Mouse (Mus musculus) liver, embryonic 16.5 days (tissue): ENCODE data around the gene Gamt. TPM values are rescaled to one million over a fixed set of nuclear protein-coding genes. Genes with fewer than 3 reads are reported as not detected.

Experiments
- ATAC-seq: fragments of 200-750 bp; cut with Nextera tagmentation; 2 replicates; pipeline ENCODE4 v1.8.0; 2017; ENCODE audit warnings: low read depth, mild to moderate bottlenecking, moderate number of reproducible peaks, moderate library complexity
- H3K27ac ChIP-seq: fragments of 300-500 bp; sonication (generic); 2 replicates; pipeline ENCODE4 v1.5.1; 2014; ENCODE audit warnings: mild to moderate bottlenecking, low read length
- H3K27me3 ChIP-seq: fragments of 300-500 bp; sonication (generic); 2 replicates; pipeline ENCODE4 v1.6.1; 2014; ENCODE audit warnings: low read depth, low read length, mixed read lengths; ENCODE audit not compliant: control insufficient read depth, insufficient read depth
- H3K36me3 ChIP-seq: fragments of 300-500 bp; sonication (generic); 2 replicates; pipeline ENCODE4 v1.6.1; 2014; ENCODE audit warnings: mild to moderate bottlenecking; ENCODE audit not compliant: control insufficient read depth, insufficient read depth
- H3K4me1 ChIP-seq: fragments of 300-500 bp; sonication (generic); 2 replicates; pipeline ENCODE4 v1.6.1; 2014; ENCODE audit warnings: low read depth, low read length, mixed read lengths; ENCODE audit not compliant: control insufficient read depth
- H3K4me2 ChIP-seq: fragments of 300-500 bp; sonication (generic); 2 replicates; pipeline ENCODE4 v1.6.1; 2014; ENCODE audit warnings: low read depth, low read length, mixed read lengths
- H3K4me3 ChIP-seq: fragments of 300-500 bp; sonication (generic); 2 replicates; pipeline ENCODE4 v1.5.1; 2014; ENCODE audit warnings: low read depth, mild to moderate bottlenecking, low read length
- H3K9ac ChIP-seq: fragments of 300-500 bp; sonication (generic); 2 replicates; pipeline ENCODE4 v1.6.1; 2014; ENCODE audit warnings: low read depth, low read length
- H3K9me3 ChIP-seq: fragments of 300-500 bp; sonication (generic); replicated peaks from 2 replicates; pipeline ENCODE4 v1.6.1; 2016; ENCODE audit warnings: low read length; ENCODE audit not compliant: control insufficient read depth
- WGBS: fragments of 180-500 bp; shearing (Covaris S2); extraction: QIAGEN DNeasy Blood & Tissue Kit; methylation state at CpG from one replicate; pipeline ENCODE4 v1.1.7; 2014; ENCODE audit not compliant: insufficient replicate concordance; 5-methylcytosine and 5-hydroxymethylcytosine counted together
- polyA plus RNA-seq: library from polyadenylated mRNA; unstranded; fragments of >200 nt; fragmentation: Nextera tagmentation; extraction: Ambion mirVana; gene quantifications from 2 replicates; pipeline ENCODE4 v1.2.1, GENCODE M21; 2015

The Gamt gene
- polyA plus RNA-seq: 138 and 166 TPM in 2 replicates

DNA sequence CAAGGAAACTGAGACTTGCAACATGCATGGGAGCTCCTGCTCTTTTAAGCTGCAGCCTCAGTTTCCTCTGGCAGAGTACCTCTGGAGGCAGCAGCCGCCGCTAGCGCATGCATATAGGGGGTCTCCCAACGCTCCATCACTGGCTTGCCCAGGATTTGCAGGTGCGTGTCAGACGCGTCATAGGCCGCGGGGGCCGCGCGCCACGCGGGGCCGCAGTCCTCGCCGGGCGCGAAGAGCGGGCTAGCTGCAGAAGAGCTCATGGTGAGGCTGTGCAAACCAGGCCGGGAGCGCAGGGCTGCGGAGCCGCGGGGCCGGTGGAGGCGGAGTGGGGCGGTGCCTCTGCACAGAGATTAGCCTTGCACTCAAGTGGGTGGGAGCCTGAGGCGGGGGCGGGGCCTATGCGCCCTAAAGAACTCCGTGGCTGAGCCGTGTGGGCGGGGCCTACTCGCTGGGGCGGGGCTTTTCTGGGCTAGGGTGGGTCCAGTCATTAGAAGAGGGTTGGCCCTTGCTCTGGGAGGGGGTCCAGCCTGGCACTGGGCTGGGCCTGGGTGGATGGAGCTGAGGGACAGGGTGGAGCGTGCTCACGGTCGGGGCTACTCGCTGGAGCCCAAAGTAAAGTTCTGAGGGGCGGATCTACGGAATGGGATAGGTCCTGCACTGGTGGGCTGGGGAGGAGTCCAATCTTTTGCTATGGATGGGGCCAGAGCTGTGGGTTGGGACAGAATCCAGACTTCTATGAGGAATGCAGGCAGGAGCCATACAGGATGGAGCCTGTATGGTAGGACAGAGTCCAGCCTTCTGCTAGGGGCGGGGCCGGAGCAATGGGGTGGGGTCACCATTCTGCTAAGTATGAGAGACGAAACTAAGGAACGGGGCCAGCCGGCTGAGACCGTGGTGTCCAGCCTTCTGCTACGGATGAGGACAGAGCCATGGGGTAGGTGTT is at the start of gene Gamt, which contains the start of gene Dazap1:
Gene Gamt (minus strand): TSS at position 371 of the 943 bp plus-strand sequence.
Gene Dazap1 (plus strand): TSS at position 845 of the 943 bp plus-strand sequence.
- Histone ChIP-seq H3K4me2 (peak within 1 kb of the TSS; percentile 81), H3K27me3 (no peaks in the 10 kb centered on the region), H3K4me1 (peaks cover 51% of the 10 kb centered on the region), H3K9ac (peak within 1 kb of the TSS; percentile 74), H3K9me3 (no peaks in the 10 kb centered on the region), H3K27ac (peak within 1 kb of the TSS; percentile 95), H3K4me3 (peak within 1 kb of the TSS; percentile 64), H3K36me3 (peaks cover 8% of the 10 kb centered on the region)
- under 1% methylated on average over 49 of the region's 49 CpGs for WGBS
- ATAC-seq: peak; percentile 72

DNA sequence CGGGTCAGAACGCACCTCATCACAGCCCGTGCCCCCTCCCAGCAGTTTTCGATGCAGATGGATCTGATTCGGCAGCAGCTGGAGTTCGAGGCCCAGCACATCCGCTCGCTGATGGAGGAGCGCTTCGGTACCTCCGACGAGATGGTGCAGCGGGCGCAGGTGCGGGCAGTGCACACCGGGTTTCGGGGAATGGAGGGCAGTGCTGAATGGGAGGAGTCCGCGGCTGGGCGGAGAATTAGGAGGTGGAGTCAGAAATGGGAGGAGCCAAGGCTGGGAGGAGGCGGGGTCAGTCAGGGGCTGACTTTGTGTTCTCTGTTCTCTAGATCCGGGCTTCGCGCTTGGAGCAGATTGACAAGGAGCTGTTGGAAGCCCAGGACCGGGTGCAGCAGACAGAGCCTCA is 44.0 kb upstream of the Gamt start:
- ATAC-seq: peak; percentile 53
- H3K4me2 ChIP-seq: peak overlapping the region; percentile 17; the same call in 1 of the 2 replicates
- H3K27me3 ChIP-seq: peaks cover 78% of the 10 kb centered on the region
- WGBS: 4% methylated on average over 25 of the region's 25 CpGs
- H3K4me3 ChIP-seq: 0 out of 2 replicates have a peak overlapping the region, but pooled peaks have one; percentile 7
- no peak overlapping the region for H3K9ac ChIP-seq
- H3K36me3 ChIP-seq: no peaks in the 10 kb centered on the region
- peaks cover 6% of the 10 kb centered on the region for H3K4me1 ChIP-seq
- H3K9me3 ChIP-seq: no peaks in the 10 kb centered on the region
- H3K27ac ChIP-seq: no peak overlapping the region

DNA sequence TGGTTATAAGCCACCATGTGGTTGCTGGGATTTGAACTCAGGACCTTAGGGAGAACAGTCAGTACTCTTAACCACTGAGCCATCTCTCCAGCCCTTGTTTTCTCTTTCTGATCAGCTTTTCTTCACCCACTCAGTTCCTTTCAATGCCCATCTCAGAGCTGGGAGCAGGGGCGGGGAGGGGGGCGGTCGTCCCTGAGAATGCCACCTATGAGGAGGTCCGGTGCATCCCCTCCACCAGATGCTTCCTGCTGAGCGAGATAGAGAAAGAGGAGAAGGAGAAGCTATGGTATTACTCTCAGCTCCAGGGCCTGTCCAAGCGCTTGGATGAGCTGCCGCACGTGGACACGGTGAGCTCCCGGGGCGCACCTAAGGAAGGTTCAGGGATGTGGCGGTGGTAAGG is 43.6 kb upstream of the Gamt start:
- H3K27ac ChIP-seq: no peak overlapping the region
- ATAC-seq: peak; percentile 7; the same call in 1 of the 2 replicates
- peaks cover 6% of the 10 kb centered on the region for H3K4me1 ChIP-seq
- 0 out of 2 replicates have a peak overlapping the region, but pooled peaks have one; percentile 7 for H3K4me3 ChIP-seq
- no peaks in the 10 kb centered on the region for H3K9me3 ChIP-seq
- 6% methylated on average over 12 of the region's 12 CpGs for WGBS
- no peaks in the 10 kb centered on the region for H3K36me3 ChIP-seq
- H3K4me2 ChIP-seq: peak overlapping the region; percentile 17; the same call in 1 of the 2 replicates
- H3K27me3 ChIP-seq: peaks cover 81% of the 10 kb centered on the region
- no peak overlapping the region for H3K9ac ChIP-seq

DNA sequence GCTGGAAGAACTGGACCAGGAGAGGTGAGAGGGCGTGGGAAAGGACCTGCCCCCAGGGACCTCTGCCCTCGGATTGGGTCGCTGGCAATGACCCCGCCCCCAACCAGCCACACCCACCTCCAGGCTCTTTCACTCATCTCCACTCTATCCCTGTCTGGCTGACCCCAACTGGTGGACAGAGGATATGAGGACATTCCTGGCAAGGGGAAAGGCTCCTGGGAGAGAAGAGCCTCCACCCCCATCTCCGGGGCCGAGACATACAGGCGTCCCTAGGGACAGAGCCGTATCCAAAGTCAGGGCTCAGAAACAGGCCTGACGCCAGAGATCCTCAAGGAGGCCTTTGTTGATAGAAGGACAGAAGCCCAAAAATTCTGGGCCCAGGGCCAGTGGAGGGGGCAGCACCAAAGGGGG is 41.7 kb upstream of the Gamt start:
- Histone ChIP-seq H3K9me3 (no peaks in the 10 kb centered on the region), H3K4me3 (no peak overlapping the region), H3K27ac (no peak overlapping the region), H3K36me3 (no peaks in the 10 kb centered on the region), H3K4me1 (peaks cover 6% of the 10 kb centered on the region), H3K4me2 (no peak overlapping the region), H3K27me3 (peaks cover 89% of the 10 kb centered on the region), H3K9ac (no peak overlapping the region)
- ATAC-seq: peak; percentile 61
- 28% methylated on average over 9 of the region's 9 CpGs for WGBS

GRCm38 (mm10) chr10:80302082-80302355 is 41.2 kb upstream of the Gamt start:
- Histone ChIP-seq H3K4me1 (peaks cover 6% of the 10 kb centered on the region), H3K9ac (no peak overlapping the region), H3K36me3 (no peaks in the 10 kb centered on the region), H3K27me3 (peaks cover 91% of the 10 kb centered on the region), H3K9me3 (no peaks in the 10 kb centered on the region), H3K4me3 (no peak overlapping the region), H3K4me2 (no peak overlapping the region), H3K27ac (no peak overlapping the region)
- 59% methylated on average over 5 of the region's 5 CpGs for WGBS
- ATAC-seq: no peak

DNA sequence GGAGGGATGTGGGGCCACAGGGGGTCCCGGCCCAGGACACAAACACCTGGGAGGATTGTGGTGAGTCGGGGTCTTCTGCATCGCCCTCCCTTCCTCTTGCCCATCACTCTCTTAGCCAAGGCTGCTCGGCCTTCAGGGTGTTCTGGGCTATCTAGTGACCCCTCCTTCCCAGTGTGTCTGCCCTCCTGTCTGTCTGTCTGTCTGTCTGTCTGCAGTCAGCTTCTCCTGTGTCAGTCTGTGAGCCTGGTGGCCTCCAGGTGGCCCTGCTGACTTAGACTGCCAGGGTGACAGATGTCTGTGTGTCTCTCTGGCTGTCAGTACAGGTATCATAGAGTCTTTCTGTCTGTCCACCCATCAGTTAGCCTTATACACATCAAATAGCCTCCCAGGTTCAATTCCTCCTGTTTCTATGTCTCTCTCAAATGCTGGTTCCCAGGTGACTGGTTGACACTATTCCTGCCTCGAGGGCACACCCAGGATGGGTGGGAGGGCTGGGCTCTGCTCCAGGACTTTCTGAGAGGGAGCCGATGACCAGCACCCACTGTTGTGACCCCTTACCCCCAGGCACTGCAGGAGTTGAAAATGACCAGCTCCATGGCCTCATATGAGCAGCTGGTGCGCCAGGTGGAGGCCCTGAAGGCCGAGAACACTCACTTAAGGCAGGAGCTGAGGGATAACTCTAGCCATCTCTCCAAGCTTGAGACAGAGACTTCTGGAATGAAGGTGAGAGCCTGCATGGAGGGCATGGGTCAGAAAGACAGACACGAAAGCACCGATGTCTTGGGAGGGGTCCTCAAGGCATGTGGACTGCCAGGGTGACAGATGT is 40.7 kb upstream of the Gamt start:
- 49% methylated on average over 10 of the region's 10 CpGs for WGBS
- H3K4me2 ChIP-seq: no peak overlapping the region
- H3K27ac ChIP-seq: no peak overlapping the region
- H3K27me3 ChIP-seq: peaks cover 95% of the 10 kb centered on the region
- no peak overlapping the region for H3K9ac ChIP-seq
- H3K4me3 ChIP-seq: no peak overlapping the region
- no peak for ATAC-seq
- H3K36me3 ChIP-seq: no peaks in the 10 kb centered on the region
- no peaks in the 10 kb centered on the region for H3K9me3 ChIP-seq
- peaks cover 6% of the 10 kb centered on the region for H3K4me1 ChIP-seq

- WGBS: 26% methylated on average over 11 of the region's 11 CpGs
- no peak overlapping the region for H3K27ac ChIP-seq
- H3K9me3 ChIP-seq: no peaks in the 10 kb centered on the region
- no peak overlapping the region for H3K4me2 ChIP-seq
- H3K27me3 ChIP-seq: peaks cover 90% of the 10 kb centered on the region
- no peaks in the 10 kb centered on the region for H3K36me3 ChIP-seq
- peaks cover 10% of the 10 kb centered on the region for H3K4me1 ChIP-seq
- ATAC-seq: no peak
- H3K9ac ChIP-seq: no peak overlapping the region
- H3K4me3 ChIP-seq: no peak overlapping the region
Observed at GRCm38 (mm10) chr10:80300672-80301181, 39.9 kb upstream of the Gamt start.

DNA sequence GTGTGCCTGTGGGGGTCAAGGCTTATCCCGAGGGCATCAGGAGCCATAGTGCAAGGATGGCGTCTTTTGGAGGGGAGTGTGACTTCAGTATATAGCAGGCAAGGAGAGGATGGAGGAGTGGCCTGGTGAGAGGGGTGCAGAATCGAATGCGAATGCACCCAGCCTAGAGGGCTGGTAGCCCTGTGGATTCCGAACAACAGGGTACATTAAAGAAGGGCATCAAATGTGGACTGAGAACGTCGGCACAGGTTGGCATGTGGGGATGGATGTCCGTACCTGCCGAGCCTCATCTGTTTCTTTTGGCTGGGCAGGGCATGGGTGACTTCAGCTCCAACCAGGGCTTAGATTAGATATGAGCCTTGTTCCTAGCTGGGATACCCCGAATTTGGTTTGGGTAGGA is 39.0 kb upstream of the Gamt start:
- peaks cover under 1% of the 10 kb centered on the region for H3K36me3 ChIP-seq
- no peak overlapping the region for H3K9ac ChIP-seq
- no peak for ATAC-seq
- 43% methylated on average over 10 of the region's 10 CpGs for WGBS
- H3K27me3 ChIP-seq: peaks cover 81% of the 10 kb centered on the region
- H3K4me2 ChIP-seq: no peak overlapping the region
- peaks cover 17% of the 10 kb centered on the region for H3K4me1 ChIP-seq
- no peak overlapping the region for H3K27ac ChIP-seq
- no peak overlapping the region for H3K4me3 ChIP-seq
- no peaks in the 10 kb centered on the region for H3K9me3 ChIP-seq
